ENCODE assay signal across 30 mouse cellular contexts in the genomic region with DNA sequence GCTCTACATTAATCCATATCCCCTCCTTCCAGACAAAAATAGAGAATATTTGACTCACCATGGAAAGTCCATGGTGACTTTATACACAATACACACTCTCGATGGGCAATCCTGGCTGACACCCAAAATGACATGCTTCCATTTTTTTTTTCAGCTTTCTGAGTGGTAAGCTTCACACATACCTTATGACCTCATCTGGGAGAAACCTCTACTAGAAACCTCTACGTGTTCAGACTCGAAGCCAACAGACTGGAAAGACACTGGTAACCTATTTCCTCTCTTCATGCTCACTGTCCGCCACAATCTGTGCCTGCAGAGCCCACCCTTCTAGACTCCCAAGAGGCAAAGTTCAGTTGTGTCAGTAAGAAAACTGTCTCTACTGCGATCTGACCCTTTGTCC.
A peak's percentile ranks its signal among the peaks of the same experiment; 100 is the strongest.
DNase-seq lines count a peak whose midpoint lies in the region; ATAC-seq and TF ChIP-seq lines count a peak whose summit lies in the region.
"Had no signal": no experiment of that assay in that cellular context is flagged by ENCODE, and none has a peak within 500 bp of the region (broad histone marks: within the 10 kb centered on the region; RNA-seq: fewer than 3 reads in every experiment).

No protein-coding gene starts in this region.

- H3K36me3 ChIP-seq in lung, embryonic 14.5 days (ENCODE audit: insufficient read depth): no peaks in the 10 kb centered on the region
- no peaks in the 10 kb centered on the region for H3K36me3 ChIP-seq in stomach, embryonic 14.5 days (ENCODE audit: control insufficient read depth, insufficient read depth, low read length)
- no peaks in the 10 kb centered on the region for H3K36me3 ChIP-seq in forebrain, embryonic 12.5 days (replicated peaks)
- H3K36me3 ChIP-seq: forebrain, embryonic 10.5 days; hindbrain, embryonic 12.5 days; intestine, embryonic 15.5 days; liver, embryonic 12.5 days; midbrain, embryonic 10.5 days; midbrain, embryonic 15.5 days had no signal

- no peak for ATAC-seq in lung, embryonic 14.5 days (ENCODE audit: insufficient read depth)
- no peak for ATAC-seq in stomach, embryonic 14.5 days (ENCODE audit: insufficient number of reproducible peaks, insufficient read depth, low FRiP score, low read depth)
- no peak for ATAC-seq in forebrain, embryonic 12.5 days (ENCODE audit: low FRiP score)
- ATAC-seq: activated CD4-positive, CD25-positive, alpha-beta regulatory T cell, adult 4 months; forebrain, embryonic 16.5 days; hindbrain, postnatal 0 days; intestine, embryonic 15.5 days; liver, embryonic 12.5 days; liver, postnatal 0 days; midbrain, embryonic 15.5 days had no signal

- no peak overlapping the region for H3K4me2 ChIP-seq in lung, embryonic 14.5 days
- no peak overlapping the region for H3K4me2 ChIP-seq in stomach, embryonic 14.5 days (replicated peaks; ENCODE audit: low read depth, low read length)
- H3K4me2 ChIP-seq in forebrain, embryonic 12.5 days: no peak overlapping the region
- H3K4me2 ChIP-seq: hindbrain, embryonic 12.5 days; intestine, embryonic 15.5 days; liver, embryonic 12.5 days; midbrain, embryonic 15.5 days had no signal

- WGBS in lung, embryonic 14.5 days: 73% methylated on average over 5 of the region's 5 CpGs
- WGBS in stomach, embryonic 14.5 days: 67% methylated on average over 5 of the region's 5 CpGs
- 89% methylated on average over 5 of the region's 5 CpGs for WGBS in forebrain, embryonic 12.5 days

- 0 out of 2 replicates have a peak overlapping the region, but pooled peaks have one; percentile 30 for H3K27ac ChIP-seq in lung, embryonic 14.5 days (ENCODE audit: low read depth)
- H3K27ac ChIP-seq in stomach, embryonic 14.5 days (ENCODE audit: low read length): peak overlapping the region; percentile 6; the same call in 1 of the 2 replicates
- H3K27ac ChIP-seq in forebrain, embryonic 12.5 days: no peak overlapping the region
- H3K27ac ChIP-seq: forebrain, embryonic 10.5 days; hindbrain, embryonic 12.5 days; hindbrain, postnatal 0 days; intestine, embryonic 15.5 days; left cerebral cortex, adult 2 months; liver, embryonic 12.5 days; midbrain, embryonic 10.5 days; midbrain, embryonic 15.5 days had no signal

- no peaks in the 10 kb centered on the region for H3K27me3 ChIP-seq in lung, embryonic 14.5 days (ENCODE audit: insufficient read depth, low read length)
- H3K27me3 ChIP-seq in stomach, embryonic 14.5 days (ENCODE audit: control insufficient read depth, insufficient read depth, low read length): no peaks in the 10 kb centered on the region
- H3K27me3 ChIP-seq in forebrain, embryonic 12.5 days: no peaks in the 10 kb centered on the region
- H3K27me3 ChIP-seq: hindbrain, embryonic 12.5 days; intestine, embryonic 15.5 days; midbrain, embryonic 15.5 days had no signal

- peak; percentile 58 for DNase-seq in heart, adult 11 months
- DNase-seq in heart, postnatal 25 days (ENCODE audit: low spot score): no peak
- DNase-seq in lung, embryonic 14.5 days: no peak
- no peak for DNase-seq in lung, postnatal 14 days
- DNase-seq in right cerebral cortex, postnatal 4 days: no peak
- DNase-seq: adrenal gland, adult 2 months; adrenal gland, postnatal 36 days; cerebellum, adult 2 months; cerebellum, postnatal 14 days; gastrocnemius, adult 2 months; gastrocnemius, postnatal 36 days; heart, postnatal 36 days; kidney, adult 2 months; kidney, postnatal 14 days; liver, postnatal 0 days; lung, postnatal 10 days; thymus, adult 18-20 months; thymus, postnatal 25 days had no signal

- H3K4me1 ChIP-seq in lung, embryonic 14.5 days (ENCODE audit: insufficient read depth): peaks cover 21% of the 10 kb centered on the region
- H3K4me1 ChIP-seq in stomach, embryonic 14.5 days (ENCODE audit: control insufficient read depth, insufficient read depth, low read length): peaks cover 26% of the 10 kb centered on the region
- H3K4me1 ChIP-seq in forebrain, embryonic 12.5 days: peaks cover 12% of the 10 kb centered on the region; the same call in 1 of the 2 replicates
- H3K4me1 ChIP-seq: midbrain, embryonic 15.5 days had no signal

- intact Hi-C loops in heart, postnatal 25 days (cut with DNase I): no loop called here

- H3K4me3 ChIP-seq in lung, embryonic 14.5 days (ENCODE audit: low read depth, low read length): no peak overlapping the region
- no peak overlapping the region for H3K4me3 ChIP-seq in stomach, embryonic 14.5 days (ENCODE audit: low read depth, low read length)
- no peak overlapping the region for H3K4me3 ChIP-seq in forebrain, embryonic 12.5 days (replicated peaks)
- H3K4me3 ChIP-seq: forebrain, embryonic 10.5 days; gastrocnemius, adult 2 months; hindbrain, embryonic 12.5 days; intestine, embryonic 15.5 days; left cerebral cortex, adult 2 months; liver, embryonic 12.5 days; midbrain, embryonic 10.5 days; midbrain, embryonic 15.5 days had no signal

- no peaks in the 10 kb centered on the region for H3K9me3 ChIP-seq in lung, embryonic 14.5 days (ENCODE audit: low read depth, low read length)
- H3K9me3 ChIP-seq in stomach, embryonic 14.5 days (ENCODE audit: control insufficient read depth, low read depth, low read length): no peaks in the 10 kb centered on the region
- no peaks in the 10 kb centered on the region for H3K9me3 ChIP-seq in forebrain, embryonic 12.5 days
- H3K9me3 ChIP-seq: forebrain, embryonic 10.5 days; hindbrain, embryonic 12.5 days; intestine, embryonic 15.5 days; liver, embryonic 12.5 days; midbrain, embryonic 10.5 days; midbrain, embryonic 15.5 days had no signal

- no peak for TF ChIP-seq CTCF in lung, embryonic 14.5 days (IDR thresholded peaks at IDR 0.05; ENCODE audit: low read depth)

- no peak overlapping the region for H3K9ac ChIP-seq in lung, embryonic 14.5 days
- no peak overlapping the region for H3K9ac ChIP-seq in stomach, embryonic 14.5 days (replicated peaks; ENCODE audit: low read depth, low read length)
- H3K9ac ChIP-seq in forebrain, embryonic 12.5 days: no peak overlapping the region
- H3K9ac ChIP-seq: hindbrain, embryonic 12.5 days; intestine, embryonic 15.5 days; liver, embryonic 12.5 days; liver, postnatal 0 days; midbrain, embryonic 15.5 days had no signal
